Mouse (Mus musculus) testis, adult 2 months (tissue): ENCODE measurements around the gene Lrrc26.

ENCODE experiments used
- CTCF ChIP-seq: fragments of 200-500 bp; IDR thresholded peaks from 2 replicates; pipeline ENCODE4 v1.5.1; 2012; ENCODE audit warnings: low read depth, mild to moderate bottlenecking, inconsistent platforms, low read length, moderate library complexity; ENCODE audit not compliant: control insufficient read depth, insufficient read depth, insufficient replicate concordance
- POLR2A ChIP-seq: fragments of 200-500 bp; IDR thresholded peaks from 2 replicates; pipeline ENCODE4 v1.6.1; 2012; ENCODE audit warnings: low read depth, mild to moderate bottlenecking, inconsistent platforms, low read length, moderate library complexity; ENCODE audit not compliant: control insufficient read depth

GRCm38 (mm10) chr2:25290816-25291130, 1.1 kb downstream of the Lrrc26 start:
- TF ChIP-seq POLR2A (no peak), CTCF (no peak)
